Mouse (Mus musculus): ENCODE data around the gene Ddah2.
A peak's percentile ranks its signal among the peaks of the same experiment; 100 is the strongest.

DNA sequence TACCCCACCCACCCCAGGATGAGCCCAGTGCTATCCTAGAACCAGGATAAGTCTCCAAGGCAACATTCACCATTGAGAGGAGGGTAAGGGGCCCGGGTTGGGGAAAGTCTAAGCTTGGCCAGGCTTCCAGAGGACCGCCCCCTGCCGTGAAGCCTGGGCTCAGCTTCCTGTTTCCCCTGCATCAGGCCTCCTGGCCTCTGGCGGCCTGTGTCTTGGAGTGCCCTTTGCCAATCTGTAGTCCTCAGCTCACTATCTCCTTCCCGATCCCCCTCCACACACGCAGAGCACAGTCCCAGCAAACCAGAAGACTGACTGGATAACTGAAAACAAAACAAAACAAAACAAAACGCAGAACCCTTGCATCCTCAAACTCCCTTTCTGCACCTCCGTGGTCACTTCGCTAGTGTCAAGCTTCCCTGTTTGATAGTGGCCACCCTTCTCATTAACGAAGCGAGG is 9.2 kb upstream of the Ddah2 start, which contains the start of gene Clic1:
- TF ChIP-seq CTCF (IDR thresholded peaks at IDR 0.05; ENCODE audit: borderline replicate concordance, extremely low read depth, insufficient read depth, insufficient read length): no peak
- 0 out of 2 replicates have a peak, but pooled peaks have one; percentile 14 for TF ChIP-seq POLR2A (IDR thresholded peaks at IDR 0.05; ENCODE audit: borderline replicate concordance, extremely low read depth, insufficient read depth, insufficient read length, poor library complexity, severe bottlenecking)

Data from brain, embryonic 14.5 days (tissue).